Mouse (Mus musculus): Measurements from ENCODE around the gene Tmem82. TPM values are rescaled to one million over a fixed set of nuclear protein-coding genes. Genes with fewer than 3 reads are reported as not detected.

Gene Tmem82
- polyA plus RNA-seq, 1 experiment from 2014 or later: 0.30 TPM

DNA sequence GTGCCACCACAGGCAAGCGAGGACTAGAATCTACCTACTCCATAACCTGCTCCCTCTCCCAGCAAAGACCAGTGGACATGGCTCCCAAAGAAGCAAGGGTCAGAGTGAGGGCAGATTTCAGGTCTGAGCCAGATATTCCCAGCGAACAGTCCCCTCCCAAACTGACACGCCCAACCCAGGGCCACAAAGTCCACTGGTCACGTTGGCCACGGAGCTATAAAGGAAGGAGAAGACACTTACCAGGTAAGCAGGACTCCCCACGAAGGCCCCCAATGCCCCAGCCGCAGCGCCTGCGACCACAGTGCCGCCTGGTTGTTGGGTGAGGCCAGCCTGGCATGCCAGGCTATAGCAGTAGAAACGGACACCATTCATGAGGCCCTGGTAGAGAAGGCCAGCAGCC, 4.6 kb upstream of the Tmem82 start:
- H3K4me1 ChIP-seq (ENCODE audit: control insufficient read depth, insufficient read depth, low read length): peaks cover 5% of the 10 kb centered on the region
- no peak overlapping the region for H3K27ac ChIP-seq (ENCODE audit: low read depth, low read length)
- H3K9ac ChIP-seq (ENCODE audit: low read depth, low read length): no peak overlapping the region
- no peak overlapping the region for H3K4me2 ChIP-seq
- ATAC-seq (replicated peaks; ENCODE audit: insufficient number of reproducible peaks, low FRiP score, low TSS enrichment): no peak
- H3K4me3 ChIP-seq (ENCODE audit: low read depth, low read length): no peak overlapping the region
- no peaks in the 10 kb centered on the region for H3K9me3 ChIP-seq (replicated peaks; ENCODE audit: control insufficient read depth, low read length)
- WGBS (ENCODE audit: insufficient replicate concordance): 82% methylated on average over 11 of the region's 11 CpGs
- H3K27me3 ChIP-seq (ENCODE audit: control insufficient read depth, insufficient read depth, low read length): no peaks in the 10 kb centered on the region
- H3K36me3 ChIP-seq (ENCODE audit: control insufficient read depth, insufficient read depth, low read length): peaks cover 14% of the 10 kb centered on the region

DNA sequence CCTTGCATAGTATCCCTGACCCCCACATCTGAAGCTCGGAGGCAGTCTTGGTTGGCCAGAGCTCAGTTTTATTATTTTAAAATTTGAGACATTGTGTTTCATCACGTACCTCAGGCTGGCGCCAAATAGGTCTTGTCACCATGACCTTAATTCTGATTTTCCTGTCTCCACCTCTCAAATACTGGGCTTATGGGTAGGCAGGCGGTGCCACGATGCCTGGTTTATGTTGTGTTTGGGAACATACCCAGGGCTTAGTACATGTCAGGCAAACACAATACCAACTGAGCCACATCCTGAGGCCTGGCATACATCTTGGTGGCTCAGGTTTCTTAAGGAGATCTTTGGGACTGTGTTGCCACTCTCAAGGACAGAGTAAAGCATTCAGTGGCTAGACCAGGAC, 4.1 kb upstream of the Tmem82 start:
- H3K36me3 ChIP-seq (ENCODE audit: control insufficient read depth, insufficient read depth, low read length): peaks cover 9% of the 10 kb centered on the region
- H3K9me3 ChIP-seq (replicated peaks; ENCODE audit: control insufficient read depth, low read length): no peaks in the 10 kb centered on the region
- H3K4me1 ChIP-seq (ENCODE audit: control insufficient read depth, insufficient read depth, low read length): peaks cover 10% of the 10 kb centered on the region
- H3K4me3 ChIP-seq (ENCODE audit: low read depth, low read length): no peak overlapping the region
- ATAC-seq (replicated peaks; ENCODE audit: insufficient number of reproducible peaks, low FRiP score, low TSS enrichment): no peak
- H3K9ac ChIP-seq (ENCODE audit: low read depth, low read length): no peak overlapping the region
- H3K27me3 ChIP-seq (ENCODE audit: control insufficient read depth, insufficient read depth, low read length): no peaks in the 10 kb centered on the region
- no peak overlapping the region for H3K4me2 ChIP-seq
- H3K27ac ChIP-seq (ENCODE audit: low read depth, low read length): no peak overlapping the region
- 83% methylated on average over 5 of the region's 5 CpGs for WGBS (ENCODE audit: insufficient replicate concordance)

DNA sequence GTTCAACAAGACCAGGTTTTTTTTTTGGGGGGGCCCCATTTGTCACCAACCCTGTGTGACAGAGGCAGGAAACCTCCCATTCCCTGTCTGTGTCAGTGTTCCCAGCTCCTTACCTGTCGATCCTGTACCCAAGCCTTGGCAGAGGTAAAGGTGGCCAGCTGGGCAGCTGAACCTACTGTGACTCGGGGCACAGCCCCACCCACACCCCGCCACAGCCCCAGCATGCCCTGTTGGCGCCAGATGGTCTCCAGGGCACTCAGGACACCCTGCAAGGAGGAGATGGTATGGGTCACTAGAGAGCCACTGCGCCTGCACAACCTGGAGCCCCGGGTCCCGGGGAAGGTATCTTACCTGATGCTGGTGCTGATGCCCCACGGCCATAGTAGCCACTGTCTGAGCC, 3.7 kb upstream of the Tmem82 start:
- Histone ChIP-seq H3K4me2 (no peak overlapping the region), H3K9me3 (replicated peaks; ENCODE audit: control insufficient read depth, low read length) (no peaks in the 10 kb centered on the region), H3K4me3 (ENCODE audit: low read depth, low read length) (no peak overlapping the region), H3K36me3 (ENCODE audit: control insufficient read depth, insufficient read depth, low read length) (peaks cover 6% of the 10 kb centered on the region), H3K27me3 (ENCODE audit: control insufficient read depth, insufficient read depth, low read length) (no peaks in the 10 kb centered on the region), H3K4me1 (ENCODE audit: control insufficient read depth, insufficient read depth, low read length) (peaks cover 12% of the 10 kb centered on the region), H3K27ac (ENCODE audit: low read depth, low read length) (no peak overlapping the region), H3K9ac (ENCODE audit: low read depth, low read length) (no peak overlapping the region)
- ATAC-seq (replicated peaks; ENCODE audit: insufficient number of reproducible peaks, low FRiP score, low TSS enrichment): no peak
- WGBS (ENCODE audit: insufficient replicate concordance): 76% methylated on average over 8 of the region's 8 CpGs

DNA sequence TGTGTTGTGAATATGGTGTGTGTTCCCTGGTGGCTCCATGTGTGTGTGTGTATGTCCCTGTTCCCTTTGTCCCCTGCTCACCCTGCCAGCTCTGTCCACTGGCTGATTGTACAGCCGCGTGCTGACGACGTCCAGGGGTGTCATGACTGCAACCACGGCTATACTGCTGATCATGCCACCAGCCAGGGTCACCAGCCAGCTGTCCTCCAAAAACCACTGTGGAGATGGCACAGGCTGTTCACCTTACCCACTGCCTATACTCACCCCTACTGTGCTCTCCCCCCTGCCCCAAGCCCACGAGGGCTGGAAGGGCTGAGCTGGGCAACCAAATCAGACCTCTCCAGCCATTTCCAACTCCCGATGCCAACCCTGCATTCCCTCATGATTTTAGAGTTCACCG, 2.9 kb upstream of the Tmem82 start:
- Histone ChIP-seq H3K27ac (ENCODE audit: low read depth, low read length) (no peak overlapping the region), H3K27me3 (ENCODE audit: control insufficient read depth, insufficient read depth, low read length) (no peaks in the 10 kb centered on the region), H3K9me3 (replicated peaks; ENCODE audit: control insufficient read depth, low read length) (no peaks in the 10 kb centered on the region), H3K4me3 (ENCODE audit: low read depth, low read length) (no peak overlapping the region), H3K9ac (ENCODE audit: low read depth, low read length) (no peak overlapping the region), H3K4me2 (no peak overlapping the region), H3K4me1 (ENCODE audit: control insufficient read depth, insufficient read depth, low read length) (peaks cover 12% of the 10 kb centered on the region), H3K36me3 (ENCODE audit: control insufficient read depth, insufficient read depth, low read length) (peaks cover 5% of the 10 kb centered on the region)
- WGBS (ENCODE audit: insufficient replicate concordance): 73% methylated on average over 8 of the region's 8 CpGs
- no peak for ATAC-seq (replicated peaks; ENCODE audit: insufficient number of reproducible peaks, low FRiP score, low TSS enrichment)

DNA sequence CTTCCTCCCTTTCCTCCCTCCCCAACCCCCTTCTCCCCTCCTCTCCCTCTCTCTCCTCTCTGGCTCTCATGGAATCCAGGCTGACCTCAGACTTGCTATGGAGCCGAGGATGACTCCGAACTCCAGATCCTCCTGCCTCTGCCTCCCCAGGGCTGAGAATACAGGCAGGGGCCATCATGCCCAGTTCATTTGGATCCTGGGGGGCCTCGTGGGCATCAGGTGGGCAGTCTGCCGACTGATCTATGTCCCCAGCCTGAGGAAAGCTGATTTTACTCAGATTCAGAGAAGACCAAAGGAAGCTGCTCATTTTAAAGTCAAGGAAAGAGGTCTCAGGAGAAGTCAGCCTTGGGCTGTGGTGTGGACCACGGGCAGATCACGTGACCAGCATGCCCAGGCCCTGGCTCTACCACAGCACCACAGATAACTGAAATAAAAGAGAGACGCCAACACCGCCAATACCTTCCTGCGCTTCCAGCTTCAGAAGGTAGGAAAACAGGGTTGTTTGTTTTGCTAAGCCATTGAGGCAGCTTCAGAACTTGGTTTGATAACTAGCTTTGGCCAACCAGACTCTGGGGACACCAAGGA, 958 bp upstream of the Tmem82 start:
- Histone ChIP-seq H3K36me3 (ENCODE audit: control insufficient read depth, insufficient read depth, low read length) (no peaks in the 10 kb centered on the region), H3K27ac (ENCODE audit: low read depth, low read length) (no peak overlapping the region), H3K4me3 (ENCODE audit: low read depth, low read length) (no peak overlapping the region), H3K9ac (ENCODE audit: low read depth, low read length) (no peak overlapping the region), H3K4me2 (no peak overlapping the region), H3K27me3 (ENCODE audit: control insufficient read depth, insufficient read depth, low read length) (peaks cover 2% of the 10 kb centered on the region; the same call in 1 of the 2 replicates), H3K9me3 (replicated peaks; ENCODE audit: control insufficient read depth, low read length) (no peaks in the 10 kb centered on the region), H3K4me1 (ENCODE audit: control insufficient read depth, insufficient read depth, low read length) (peaks cover 12% of the 10 kb centered on the region)
- ATAC-seq (replicated peaks; ENCODE audit: insufficient number of reproducible peaks, low FRiP score, low TSS enrichment): no peak
- 78% methylated on average over 9 of the region's 9 CpGs for WGBS (ENCODE audit: insufficient replicate concordance)

DNA sequence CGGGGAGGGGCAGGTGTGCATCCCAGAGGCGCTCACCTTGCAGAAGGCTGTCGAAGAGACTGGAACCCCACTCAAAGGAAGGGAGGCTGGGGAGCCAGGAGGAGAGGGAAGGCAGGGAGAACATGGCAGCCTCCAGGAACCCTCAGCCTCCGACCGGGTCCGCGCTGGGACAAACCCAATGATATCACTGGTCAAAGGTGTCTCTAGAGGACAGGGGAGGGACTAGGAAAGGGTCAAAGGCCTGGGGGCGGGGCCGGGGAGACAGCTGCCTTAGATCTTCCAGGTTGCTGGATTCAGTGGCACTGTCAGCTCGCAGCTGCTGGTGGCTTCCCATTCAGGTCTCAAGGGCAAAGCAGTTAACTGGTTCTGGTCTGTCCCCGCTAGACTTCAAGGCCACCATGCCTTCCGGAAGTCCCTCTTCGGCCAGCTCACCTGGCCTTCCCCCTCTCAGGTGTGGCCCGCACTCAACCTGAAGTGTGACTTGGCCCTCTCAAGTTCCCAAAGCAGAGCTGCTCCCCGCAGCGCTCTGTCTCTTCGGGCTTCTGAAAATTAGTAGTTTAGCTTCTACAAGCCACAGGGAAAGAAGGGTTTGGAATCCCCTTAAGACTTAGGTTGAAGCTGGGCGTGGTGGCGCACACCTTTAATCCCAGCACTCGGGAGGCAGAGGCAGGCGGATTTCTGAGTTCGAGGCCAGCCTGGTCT, 419 bp downstream of the Tmem82 start:
- peak overlapping the region; percentile 32 for H3K4me3 ChIP-seq (ENCODE audit: low read depth, low read length)
- peak overlapping the region; percentile 62 for H3K9ac ChIP-seq (ENCODE audit: low read depth, low read length)
- H3K27me3 ChIP-seq (ENCODE audit: control insufficient read depth, insufficient read depth, low read length): peaks cover 2% of the 10 kb centered on the region; the same call in 1 of the 2 replicates
- peaks cover 8% of the 10 kb centered on the region for H3K4me1 ChIP-seq (ENCODE audit: control insufficient read depth, insufficient read depth, low read length)
- ATAC-seq (replicated peaks; ENCODE audit: insufficient number of reproducible peaks, low FRiP score, low TSS enrichment): no peak
- H3K9me3 ChIP-seq (replicated peaks; ENCODE audit: control insufficient read depth, low read length): no peaks in the 10 kb centered on the region
- no peak overlapping the region for H3K27ac ChIP-seq (ENCODE audit: low read depth, low read length)
- H3K36me3 ChIP-seq (ENCODE audit: control insufficient read depth, insufficient read depth, low read length): no peaks in the 10 kb centered on the region
- WGBS (ENCODE audit: insufficient replicate concordance): 10% methylated on average over 22 of the region's 22 CpGs
- H3K4me2 ChIP-seq: peak overlapping the region; percentile 82

DNA sequence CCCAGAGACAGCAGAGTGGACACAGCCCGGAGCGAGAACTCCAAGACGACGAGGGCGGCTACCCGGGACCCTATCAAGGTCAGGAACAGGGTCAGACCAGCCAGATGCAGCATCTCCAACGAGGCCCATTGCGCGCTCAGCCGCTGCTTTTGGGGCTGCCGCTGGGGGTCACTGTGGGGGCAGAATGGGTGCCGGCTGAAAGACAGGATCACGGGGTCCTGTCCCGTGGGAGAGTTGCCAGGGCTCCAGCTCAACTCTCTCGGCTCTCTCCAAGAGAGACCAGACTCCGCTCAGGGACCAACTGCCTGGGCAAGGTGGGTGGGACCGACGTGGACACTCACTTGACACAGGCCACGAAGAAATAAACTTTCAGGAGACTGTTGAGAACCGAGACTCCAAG, 1.1 kb downstream of the Tmem82 start:
- Histone ChIP-seq H3K27me3 (ENCODE audit: control insufficient read depth, insufficient read depth, low read length) (peaks cover 2% of the 10 kb centered on the region; the same call in 1 of the 2 replicates), H3K36me3 (ENCODE audit: control insufficient read depth, insufficient read depth, low read length) (no peaks in the 10 kb centered on the region), H3K4me3 (ENCODE audit: low read depth, low read length) (peak overlapping the region; percentile 32), H3K4me2 (peak overlapping the region; percentile 82), H3K9me3 (replicated peaks; ENCODE audit: control insufficient read depth, low read length) (no peaks in the 10 kb centered on the region), H3K27ac (ENCODE audit: low read depth, low read length) (no peak overlapping the region), H3K4me1 (ENCODE audit: control insufficient read depth, insufficient read depth, low read length) (peaks cover 8% of the 10 kb centered on the region), H3K9ac (ENCODE audit: low read depth, low read length) (peak overlapping the region; percentile 62)
- ATAC-seq (replicated peaks; ENCODE audit: insufficient number of reproducible peaks, low FRiP score, low TSS enrichment): no peak
- 3% methylated on average over 20 of the region's 20 CpGs for WGBS (ENCODE audit: insufficient replicate concordance)

DNA sequence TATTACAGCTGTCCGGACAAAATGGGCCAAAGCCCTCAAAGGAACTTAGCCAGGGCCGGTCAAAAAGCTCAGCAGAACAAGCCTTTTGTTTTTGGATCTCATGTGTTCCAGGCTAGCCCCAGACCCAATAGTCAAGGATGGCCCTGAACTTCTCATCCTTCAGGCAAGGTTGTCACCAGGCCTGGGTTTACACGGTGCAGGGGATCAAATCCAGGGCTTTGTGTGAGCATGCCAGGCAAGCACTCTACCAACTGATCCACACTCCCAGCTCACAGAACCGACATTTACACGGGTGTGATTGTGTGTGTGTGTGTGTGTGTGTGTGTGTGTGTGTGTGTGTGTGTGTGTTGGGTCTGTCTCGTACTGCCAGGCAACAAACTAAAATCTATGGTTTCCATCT, 1.6 kb downstream of the Tmem82 start:
- H3K4me3 ChIP-seq (ENCODE audit: low read depth, low read length): no peak overlapping the region
- H3K27ac ChIP-seq (ENCODE audit: low read depth, low read length): no peak overlapping the region
- no peaks in the 10 kb centered on the region for H3K36me3 ChIP-seq (ENCODE audit: control insufficient read depth, insufficient read depth, low read length)
- H3K4me2 ChIP-seq: no peak overlapping the region
- H3K9ac ChIP-seq (ENCODE audit: low read depth, low read length): no peak overlapping the region
- no peaks in the 10 kb centered on the region for H3K9me3 ChIP-seq (replicated peaks; ENCODE audit: control insufficient read depth, low read length)
- WGBS (ENCODE audit: insufficient replicate concordance): 70% methylated on average over 6 of the region's 6 CpGs
- H3K27me3 ChIP-seq (ENCODE audit: control insufficient read depth, insufficient read depth, low read length): peaks cover 2% of the 10 kb centered on the region; the same call in 1 of the 2 replicates
- no peak for ATAC-seq (replicated peaks; ENCODE audit: insufficient number of reproducible peaks, low FRiP score, low TSS enrichment)
- H3K4me1 ChIP-seq (ENCODE audit: control insufficient read depth, insufficient read depth, low read length): peaks cover 8% of the 10 kb centered on the region

DNA sequence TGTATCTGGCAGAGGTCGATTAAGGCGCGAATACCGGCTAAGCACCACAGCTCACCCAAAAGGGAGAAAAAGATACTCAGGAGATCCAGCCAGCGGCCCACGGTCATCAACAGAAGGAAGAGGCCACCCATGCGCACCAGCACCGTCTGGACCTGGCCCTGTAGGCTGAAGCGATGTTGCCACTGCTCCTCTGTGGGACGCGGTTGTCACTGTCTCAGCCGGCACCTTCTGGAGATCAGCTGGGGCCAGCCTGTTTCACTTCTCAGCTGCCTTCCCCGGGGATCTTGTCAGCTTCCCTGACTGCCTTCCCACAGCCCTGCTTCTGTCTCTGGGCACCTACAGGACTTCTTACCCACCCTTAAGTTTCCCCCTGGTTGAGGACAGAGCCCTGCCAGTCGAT, 3.5 kb downstream of the Tmem82 start:
- Histone ChIP-seq H3K4me3 (ENCODE audit: low read depth, low read length) (no peak overlapping the region), H3K27me3 (ENCODE audit: control insufficient read depth, insufficient read depth, low read length) (peaks cover 2% of the 10 kb centered on the region; the same call in 1 of the 2 replicates), H3K27ac (ENCODE audit: low read depth, low read length) (no peak overlapping the region), H3K4me1 (ENCODE audit: control insufficient read depth, insufficient read depth, low read length) (peaks cover 8% of the 10 kb centered on the region), H3K36me3 (ENCODE audit: control insufficient read depth, insufficient read depth, low read length) (no peaks in the 10 kb centered on the region), H3K9ac (ENCODE audit: low read depth, low read length) (no peak overlapping the region), H3K4me2 (no peak overlapping the region), H3K9me3 (replicated peaks; ENCODE audit: control insufficient read depth, low read length) (no peaks in the 10 kb centered on the region)
- ATAC-seq (replicated peaks; ENCODE audit: insufficient number of reproducible peaks, low FRiP score, low TSS enrichment): no peak
- WGBS (ENCODE audit: insufficient replicate concordance): 78% methylated on average over 14 of the region's 14 CpGs

Data from heart, embryonic 11.5 days (tissue).